Mouse (Mus musculus): ENCODE data around the gene Ndufaf7. TPM values are rescaled to one million over a fixed set of nuclear protein-coding genes. Genes with fewer than 3 reads are reported as not detected.
A peak's percentile ranks its signal among the peaks of the same experiment; 100 is the strongest.

Ndufaf7 gene
- 10 to 100 TPM; 41.2 to 51.6 TPM for total RNA-seq (2021)
- long read RNA-seq, experiment 1, transcript Ndufaf7-201 (10 exons, 1,749 nt), result major isoform, 31 of 199 reads
- long read RNA-seq, experiment 1, partial matches to known transcripts, result 163 of 199 reads
- long read RNA-seq, experiment 1, other reads (novel, unspliced or antisense), result 5 of 199 reads
- long read RNA-seq, experiment 2, transcript Ndufaf7-201 (10 exons, 1,749 nt), result major isoform, 27 of 156 reads
- long read RNA-seq, experiment 2, partial matches to known transcripts, result 124 of 156 reads
- long read RNA-seq, experiment 2, other reads (novel, unspliced or antisense), result 5 of 156 reads

DNA sequence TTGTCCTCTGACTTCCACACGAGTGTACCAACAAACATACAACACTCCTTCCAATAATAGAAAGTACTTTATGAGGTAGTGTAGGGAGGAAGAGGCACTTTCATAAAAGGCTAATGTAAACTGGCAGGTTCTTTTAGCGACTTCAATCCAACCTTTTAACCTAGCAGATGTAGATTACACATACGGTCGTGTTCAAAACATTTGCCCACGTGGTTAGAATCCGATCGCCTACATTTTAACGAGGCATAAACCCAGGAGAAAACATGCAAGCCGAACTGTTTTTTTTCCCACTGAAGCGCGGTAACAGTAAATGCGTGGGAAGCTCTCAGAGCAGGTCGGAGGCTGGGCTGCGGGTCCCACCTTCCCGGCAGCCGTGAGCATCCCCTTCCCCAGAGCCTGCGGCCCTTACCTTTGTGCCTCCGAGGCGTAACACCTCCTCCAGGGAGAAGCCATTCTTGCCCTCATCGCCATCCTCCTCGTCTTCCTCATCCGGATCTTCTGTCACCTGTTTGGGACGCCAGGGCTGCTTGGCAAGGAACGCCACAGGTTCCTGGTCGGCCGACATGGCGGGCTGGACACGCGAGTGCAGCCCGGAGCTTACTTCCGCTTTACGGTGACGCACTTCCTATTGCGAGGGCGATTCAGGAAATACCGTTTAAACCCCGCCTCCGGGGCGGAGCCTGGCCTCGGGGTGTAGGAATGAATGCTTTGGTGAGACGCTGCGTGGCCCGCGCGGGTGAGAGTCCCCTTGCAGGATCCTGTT lies at the start of gene Ndufaf7, which contains the start of gene Cebpz:
Ndufaf7 (plus strand) TSS at position 671 of the 763 bp plus-strand sequence.
Cebpz (minus strand) TSS at position 601 of the 763 bp plus-strand sequence.
- peak; percentile 98 to 99 for DNase-seq

- no peak for DNase-seq
These were observed 48.4 kb upstream of the Ndufaf7 start for GRCm38 (mm10) chr17:78888554-78888953.

- DNase-seq, result no peak
These were observed 47.8 kb upstream of the Ndufaf7 start for GRCm38 (mm10) chr17:78889184-78889583.

GRCm38 (mm10) chr17:78891020-78891419 lies 45.9 kb upstream of the Ndufaf7 start:
- DNase-seq, result peak in 1 of 2 experiments; percentile 16

GRCm38 (mm10) chr17:78894991-78895390 lies 41.9 kb upstream of the Ndufaf7 start:
- no peak for DNase-seq

GRCm38 (mm10) chr17:78895394-78895793 lies 41.5 kb upstream of the Ndufaf7 start:
- peak; percentile 50 to 54 for DNase-seq

GRCm38 (mm10) chr17:78903158-78903557 lies 33.8 kb upstream of the Ndufaf7 start:
- DNase-seq, result no peak

DNA sequence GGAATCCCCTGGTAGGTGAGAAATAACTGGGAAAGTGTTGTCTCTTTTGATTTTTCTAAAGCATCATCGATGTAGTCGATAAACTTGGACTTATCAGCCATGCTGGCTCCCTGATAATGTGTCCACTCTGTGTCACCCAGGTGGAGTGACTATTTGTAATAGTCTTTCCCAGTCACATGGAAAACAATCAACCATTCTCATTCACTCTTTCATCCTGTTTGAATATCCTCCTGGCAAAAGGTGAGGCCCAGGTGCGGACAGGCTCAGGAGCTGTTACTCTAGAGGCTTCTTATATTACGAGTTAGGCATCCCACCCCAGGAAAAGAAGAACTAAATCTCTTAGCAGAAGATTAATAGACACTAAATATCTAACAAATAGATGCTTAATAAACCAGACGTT lies 30.0 kb upstream of the Ndufaf7 start, which contains the start of gene Sult6b1:
Sult6b1 (minus strand) TSS at position 101 of the 400 bp plus-strand sequence.
- DNase-seq, result no peak

DNA sequence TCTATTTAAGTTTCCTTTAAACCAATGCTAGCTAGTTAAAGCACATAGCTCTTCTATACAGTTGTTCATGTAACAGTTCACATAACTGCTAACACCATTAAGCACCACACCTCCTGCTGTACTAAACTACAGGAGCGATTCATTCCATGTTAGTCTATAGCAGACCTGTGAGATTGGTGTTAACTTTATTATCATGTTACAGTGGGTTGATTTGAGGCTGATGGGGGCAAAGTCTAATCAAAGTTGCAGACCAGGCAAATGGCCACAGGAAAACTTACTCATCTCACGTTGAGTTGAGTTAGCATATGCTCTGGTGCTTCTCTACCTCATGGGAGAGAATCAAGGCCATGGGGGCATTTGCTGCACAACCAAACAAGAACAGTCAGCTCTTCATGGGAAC lies 27.6 kb upstream of the Ndufaf7 start:
- no peak for DNase-seq

GRCm38 (mm10) chr17:78912861-78913281 lies 24.1 kb upstream of the Ndufaf7 start:
- no peak for DNase-seq

GRCm38 (mm10) chr17:78913921-78914320 lies 23.0 kb upstream of the Ndufaf7 start:
- no peak for DNase-seq

DNA sequence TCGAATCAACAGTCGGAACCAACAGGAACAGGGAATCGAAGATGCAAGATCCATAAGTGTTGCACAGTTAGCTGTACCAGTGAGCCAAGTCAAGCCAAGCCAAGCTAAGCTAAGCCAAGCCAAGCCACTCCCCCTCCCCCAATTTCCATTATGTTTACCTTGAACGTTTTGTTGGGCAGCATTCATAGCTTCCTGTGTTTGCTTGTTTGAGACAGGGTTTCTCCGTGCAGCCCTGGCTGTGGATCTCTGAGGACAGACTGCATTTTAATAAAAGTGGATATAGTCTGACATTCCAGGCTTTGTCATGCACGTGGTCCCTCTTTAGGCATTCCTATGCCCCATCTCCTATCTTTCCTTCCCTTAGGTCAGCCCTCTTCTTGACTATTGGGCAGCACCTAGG lies 21.2 kb upstream of the Ndufaf7 start:
- no peak for DNase-seq

GRCm38 (mm10) chr17:78916369-78916813 lies 20.5 kb upstream of the Ndufaf7 start, which contains the start of gene Cebpzos:
Gene Cebpzos, plus strand, starts transcription at chr17:78916500.
- DNase-seq, result peak; percentile 89 to 91

DNA sequence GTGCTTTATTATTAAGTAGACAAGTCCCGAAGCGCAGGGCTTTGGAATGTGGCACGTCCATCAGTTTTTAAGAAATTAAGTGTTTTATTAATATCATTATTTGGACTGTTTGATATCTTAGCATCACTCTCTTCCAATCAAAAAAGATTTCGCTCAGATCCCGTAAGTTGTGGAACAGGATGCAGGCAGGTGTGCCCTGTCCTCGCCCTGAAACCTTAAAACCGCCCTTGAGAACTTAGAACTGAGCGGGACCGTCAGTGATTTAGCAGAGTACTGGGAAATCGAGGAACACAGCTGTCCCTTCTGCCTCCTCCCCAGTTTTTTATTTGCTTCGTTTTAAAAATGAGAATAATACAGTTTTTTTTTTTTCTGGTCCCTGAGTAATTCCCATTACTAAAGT lies 20.0 kb upstream of the Ndufaf7 start:
- DNase-seq, result no peak

DNA sequence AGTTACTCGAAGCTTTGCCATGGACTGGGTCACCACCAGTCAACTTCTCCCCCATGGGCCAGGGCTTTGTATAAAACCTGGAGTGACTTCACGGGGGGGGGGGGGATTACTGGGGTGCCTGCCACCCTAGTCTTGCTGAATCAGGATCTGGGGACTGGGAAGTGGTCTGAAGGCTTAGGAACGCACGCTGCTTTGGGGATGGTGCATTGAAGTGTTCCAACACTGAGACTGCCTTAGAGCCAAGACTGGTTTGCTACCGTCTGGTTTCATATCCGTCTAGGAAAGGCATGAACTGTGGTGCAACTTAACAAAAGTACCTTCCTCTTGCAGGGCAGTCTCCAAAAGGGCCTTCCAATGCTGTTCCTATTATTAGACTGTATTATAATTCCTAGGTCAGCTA lies 19.2 kb upstream of the Ndufaf7 start:
- DNase-seq, result no peak

DNA sequence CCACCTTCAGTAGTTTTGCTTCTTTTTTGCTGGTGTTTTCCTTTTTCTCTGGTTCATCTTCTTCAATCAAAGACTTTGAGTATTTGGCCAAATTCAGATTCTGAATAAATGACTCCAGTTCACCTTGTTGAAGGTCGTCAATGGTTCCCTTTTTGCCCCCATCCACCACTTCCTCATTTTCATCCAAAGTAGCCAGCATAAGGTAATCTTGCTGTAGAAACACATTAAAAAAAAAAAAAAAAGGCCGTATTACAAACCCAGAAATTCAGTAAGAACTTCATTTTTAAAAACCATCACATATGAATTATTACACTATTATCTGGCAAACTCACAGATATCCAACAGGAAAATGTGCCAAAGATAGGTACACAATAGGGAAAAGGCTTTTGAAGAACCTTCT lies 1.1 kb upstream of the Ndufaf7 start:
- DNase-seq, result no peak

DNA sequence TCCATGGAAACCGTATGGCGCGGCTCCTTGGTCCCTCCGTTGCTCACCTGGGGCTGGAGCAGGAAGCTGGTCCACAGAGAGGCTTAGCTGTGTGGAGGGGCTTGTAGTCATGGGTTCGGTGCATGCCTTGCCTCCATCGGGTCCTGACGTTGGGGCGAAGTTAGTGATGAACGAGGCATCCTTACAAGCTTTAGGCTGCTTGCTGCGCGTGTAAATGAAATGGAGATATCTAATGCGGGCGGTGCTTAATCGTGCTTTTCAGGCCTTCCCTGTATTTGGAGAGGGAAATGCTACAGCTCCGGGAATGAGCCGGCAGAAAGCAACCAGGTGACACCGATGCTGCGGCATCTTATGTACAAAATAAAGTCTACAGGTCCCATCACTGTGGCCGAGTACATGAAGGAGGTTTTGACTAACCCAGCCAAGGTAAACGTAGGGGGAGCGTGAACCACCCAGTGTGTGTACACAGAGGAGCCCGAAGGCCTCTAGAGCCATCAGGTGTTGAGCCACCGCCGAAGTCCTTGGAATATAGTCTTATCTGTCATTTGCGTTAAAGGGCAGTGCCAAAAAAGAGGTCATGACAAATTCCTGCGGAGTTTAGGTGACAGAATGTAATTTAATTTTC lies 405 bp downstream of the Ndufaf7 start:
- no peak for DNase-seq

DNA sequence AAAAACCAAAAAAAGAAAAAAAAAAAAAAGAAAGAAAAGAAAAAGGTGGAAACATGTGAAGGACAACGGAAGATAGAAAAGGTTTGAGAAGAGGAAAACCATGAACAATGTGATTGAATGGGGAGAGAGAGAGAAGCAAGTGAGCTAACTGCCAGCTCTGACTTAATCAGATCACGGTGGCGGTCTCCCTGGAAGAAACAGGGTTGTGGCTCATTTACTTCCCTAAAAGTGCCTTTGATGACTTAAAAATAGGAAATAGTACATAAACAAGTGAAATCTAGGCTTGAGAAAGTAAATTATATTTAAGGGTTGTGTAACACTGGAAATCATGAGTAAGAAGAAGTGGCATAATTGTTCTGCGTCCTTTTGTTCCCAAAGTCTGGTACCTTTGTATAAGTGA lies 2.0 kb downstream of the Ndufaf7 start:
- no peak for DNase-seq

- DNase-seq, result no peak
These were observed 5.6 kb downstream of the Ndufaf7 start for GRCm38 (mm10) chr17:78942579-78942978.

- no peak for DNase-seq
These were observed 14.3 kb downstream of the Ndufaf7 start for GRCm38 (mm10) chr17:78951225-78951624.

DNA sequence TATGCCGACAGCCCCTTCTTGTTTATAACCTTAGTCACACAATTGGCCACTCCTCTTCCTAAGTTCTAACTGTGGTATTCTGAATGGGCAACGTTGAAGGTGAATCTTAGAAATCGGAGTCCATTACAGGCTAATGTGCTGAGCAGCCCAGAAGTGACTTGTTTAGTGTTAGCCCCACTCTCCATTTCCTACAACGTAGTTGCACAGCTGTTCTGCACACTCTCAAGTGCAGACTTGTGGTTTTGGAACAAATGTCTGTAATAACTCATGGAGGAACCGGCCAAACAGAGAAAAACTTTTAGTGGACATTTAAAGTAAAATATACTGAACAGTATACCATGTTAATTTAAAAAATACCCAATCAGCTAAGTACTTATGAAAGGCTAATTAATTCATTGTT lies 15.1 kb downstream of the Ndufaf7 start:
- no peak for DNase-seq

GRCm38 (mm10) chr17:78953240-78953639 lies 16.3 kb downstream of the Ndufaf7 start:
- no peak for DNase-seq

- no peak for DNase-seq
These were observed 22.5 kb downstream of the Ndufaf7 start for GRCm38 (mm10) chr17:78959473-78959872.
